Mouse (Mus musculus) ES-E14 (cell line): ENCODE measurements around the gene Pstk. TPM values are rescaled to one million over a fixed set of nuclear protein-coding genes. Genes with fewer than 3 reads are reported as not detected.
"Not testable (repeated sequence)": the region's sequence is repeated elsewhere in the genome, so short reads cannot be mapped to it uniquely, and the experiment has no call there.

ENCODE experiments used
- DNase-seq: peaks from one replicate; pipeline ENCODE4 v3.0.0-alpha.2; 2013; ENCODE audit warnings: low read depth, low spot score
- H3K27ac ChIP-seq: 2 replicates; pipeline ENCODE4 v1.5.1; 2012; ENCODE audit warnings: low read depth, mild to moderate bottlenecking, low read length, moderate library complexity, mixed read lengths; ENCODE audit not compliant: poor library complexity, insufficient read depth, severe bottlenecking
- H3K36me3 ChIP-seq: 2 replicates; pipeline ENCODE4 v1.6.1; 2012; ENCODE audit warnings: mild to moderate bottlenecking, low read length, moderate library complexity, mixed read lengths; ENCODE audit not compliant: control insufficient read depth, poor library complexity, insufficient read depth, severe bottlenecking
- H3K4me1 ChIP-seq, 2 experiments: fragments of 150-350 bp in 1 of 2; sonication (generic) in 1 of 2; 2 replicates each; pipeline ENCODE4 v1.6.1; 2012; ENCODE audit warnings: low read length in 2 of 2, mild to moderate bottlenecking in 1 of 2, mixed read lengths in 1 of 2; ENCODE audit not compliant: control insufficient read depth in 2 of 2, insufficient read depth in 2 of 2, poor library complexity in 1 of 2
- H3K4me3 ChIP-seq, 2 experiments: fragments of 150-350 bp in 1 of 2; sonication (generic) in 1 of 2; 2 replicates each; pipeline ENCODE4 v1.5.1; 2012; ENCODE audit warnings: low read length in 2 of 2, low read depth in 1 of 2, mild to moderate bottlenecking in 1 of 2, mixed read lengths in 1 of 2; ENCODE audit not compliant: insufficient read depth in 1 of 2, poor library complexity in 1 of 2, severe bottlenecking in 1 of 2
- H3K9ac ChIP-seq: 2 replicates; pipeline ENCODE4 v1.6.1; 2012; ENCODE audit warnings: low read depth, mild to moderate bottlenecking, low read length, mixed read lengths; ENCODE audit not compliant: poor library complexity, insufficient read depth, severe bottlenecking
- H3K9me3 ChIP-seq: fragments of 150-350 bp; sonication (generic); 2 replicates; pipeline ENCODE4 v1.6.1; 2012; ENCODE audit warnings: low read depth, mild to moderate bottlenecking, low read length; ENCODE audit not compliant: control insufficient read depth, insufficient read depth
- CHD2 ChIP-seq: IDR thresholded peaks from 2 replicates; pipeline ENCODE4 v1.6.1; 2014; ENCODE audit warnings: mild to moderate bottlenecking, low read depth, low read length, inconsistent platforms
- HCFC1 ChIP-seq: IDR thresholded peaks from 2 replicates; pipeline ENCODE4 v1.6.1; 2012; ENCODE audit warnings: low read length, inconsistent platforms, borderline replicate concordance; ENCODE audit not compliant: insufficient read depth
- MAFK ChIP-seq: IDR thresholded peaks from 2 replicates; pipeline ENCODE4 v1.6.1; 2014; ENCODE audit warnings: mild to moderate bottlenecking, low read depth, low read length, inconsistent platforms; ENCODE audit not compliant: insufficient read depth
- ZC3H11A ChIP-seq: IDR thresholded peaks from 2 replicates; pipeline ENCODE4 v1.6.1; 2012; ENCODE audit warnings: low read depth, mild to moderate bottlenecking, inconsistent platforms, low read length, borderline replicate concordance
- ZNF384 ChIP-seq: IDR thresholded peaks from 2 replicates; pipeline ENCODE4 v1.6.1; 2012; ENCODE audit warnings: low read depth, low read length, inconsistent platforms
- in situ Hi-C, 2 experiments: fragments of 600-800 bp; cut with MboI; formaldehyde crosslinking; loops; one replicate each; pipeline ENCODE4 v1.15.1; 2025; ENCODE audit warnings: low sequenced_read_pairs in 2 of 2, inconsistent platforms in 1 of 2; ENCODE audit not compliant: unreplicated experiment in 2 of 2
- total RNA-seq: library from RNA; depleted of rRNA; stranded (reverse); fragments of 300-350 nt; gene quantifications from 2 replicates; pipeline ENCODE4 v1.2.3, GENCODE M21; 2012

Pstk gene
- total RNA-seq, 1 experiment, result 44.5 TPM

GRCm38 (mm10) chr7:131410416-131411058 lies 39.6 kb downstream of the Pstk start, which contains the start of the genes Ikzf5 and Acadsb:
TSS of gene Ikzf5 (minus strand) at chr7:131410521.
TSS of gene Acadsb (plus strand) at chr7:131410601.
- peak; percentile 73 for TF ChIP-seq HCFC1
- no peak for TF ChIP-seq MAFK
- TF ChIP-seq ZC3H11A, result peak; percentile 25; the same call in 1 of the 2 replicates
- TF ChIP-seq CHD2, result peak; percentile 97
- TF ChIP-seq ZNF384, result no peak
- Histone ChIP-seq H3K27ac (no peak within 1 kb of the TSS), H3K9me3 (no peaks in the 10 kb centered on the region), H3K36me3 (no peaks in the 10 kb centered on the region), H3K4me1 (peaks cover 0 to 7% of the 10 kb centered on the region in 2 experiments; a peak in 1 of 4 replicates), H3K4me3 (peak within 1 kb of the TSS; percentile 94), H3K9ac (peak within 1 kb of the TSS; percentile 95)
- DNase-seq, result peak; percentile 97
- in situ Hi-C loops, result no loop called here

- H3K9ac ChIP-seq, result 0 out of 2 replicates have a peak overlapping the region, but pooled peaks have one; percentile 22
- in situ Hi-C loops, result no loop called here
Measured at GRCm38 (mm10) chr7:131411221-131411940, 40.4 kb downstream of the Pstk start.

GRCm38 (mm10) chr7:131411941-131412270 lies 41.0 kb downstream of the Pstk start:
- DNase-seq, result no peak
- TF ChIP-seq ZC3H11A (no peak), MAFK (no peak), HCFC1 (no peak), CHD2 (no peak), ZNF384 (no peak)
- Histone ChIP-seq H3K9ac (no peak overlapping the region), H3K4me3 (no peak overlapping the region), H3K36me3 (no peaks in the 10 kb centered on the region), H3K27ac (no peak overlapping the region), H3K9me3 (no peaks in the 10 kb centered on the region), H3K4me1 (peaks cover 0 to 7% of the 10 kb centered on the region in 2 experiments; a peak in 1 of 4 replicates)
- in situ Hi-C loops, result no loop called here

More at GRCm38 (mm10) chr7:131411221-131411940, 40.4 kb downstream of the Pstk start:
- Histone ChIP-seq H3K4me3 (0 out of 4 replicates have a peak overlapping the region, but pooled peaks of 1 of the 2 experiments have one; percentile 1), H3K36me3 (no peaks in the 10 kb centered on the region), H3K4me1 (peaks cover 0 to 7% of the 10 kb centered on the region in 2 experiments; a peak in 1 of 4 replicates), H3K27ac (no peak overlapping the region), H3K9me3 (no peaks in the 10 kb centered on the region)
- no peak for TF ChIP-seq MAFK
- no peak for TF ChIP-seq ZNF384
- no peak for TF ChIP-seq CHD2
- TF ChIP-seq ZC3H11A, result no peak
- TF ChIP-seq HCFC1, result no peak
- DNase-seq, result no peak

GRCm38 (mm10) chr7:131416742-131417141 lies 45.8 kb downstream of the Pstk start:
- DNase-seq, H3K4me3 ChIP-seq, H3K9me3 ChIP-seq, H3K4me1 ChIP-seq, H3K27ac ChIP-seq, in situ Hi-C loops, H3K9ac ChIP-seq, H3K36me3 ChIP-seq: not testable (repeated sequence)
